Mouse (Mus musculus) B cell, adult 67 days (primary cell): ENCODE measurements around the gene P2ry14. TPM values are rescaled to one million over a fixed set of nuclear protein-coding genes. Genes with fewer than 3 reads are reported as not detected.

ENCODE experiments used
- total RNA-seq, 2 experiments: library from RNA; stranded (reverse); gene quantifications; 4 replicates each; pipeline ENCODE4 v1.2.4; 2023

Gene P2ry14
- under 1 TPM; 0.75 to 0.83 TPM for total RNA-seq

GRCm38 (mm10) chr3:59153424-59153823, at the start of gene P2ry14:
Gene P2ry14, minus strand, starts transcription at chr3:59153618.

GRCm38 (mm10) chr3:59194938-59195337, 41.5 kb upstream of the P2ry14 start, which contains the start of gene Gpr87:
Gene Gpr87, minus strand, starts transcription at chr3:59195104.

GRCm38 (mm10) chr3:59101218-59101986, 52.0 kb downstream of the P2ry14 start, which contains the start of gene Gpr171:
Gene Gpr171, minus strand, starts transcription at chr3:59101821.

Other genes starting within 250 kb of the P2ry14 start
- under 1 TPM; 0.39 to 0.78 TPM for gene Med12l, start 147.8 kb downstream of the P2ry14 start, total RNA-seq
- gene Gpr171, start 51.8 kb downstream of the P2ry14 start, total RNA-seq, result 10 to 100 TPM; 65.6 to 95.1 TPM
- gene Gpr87, start 41.5 kb upstream of the P2ry14 start, total RNA-seq, result not detected
- gene P2ry13, start 57.3 kb upstream of the P2ry14 start, total RNA-seq, result under 1 TPM in 1 of 2 experiments, not detected in 1; 0.75 TPM
- under 1 TPM in 1 of 2 experiments, not detected in 1; 0.81 TPM for gene P2ry12, start 109.3 kb upstream of the P2ry14 start, total RNA-seq
- not detected for gene Igsf10, start 190.8 kb upstream of the P2ry14 start, total RNA-seq